Mouse (Mus musculus) liver, embryonic 14.5 days (tissue): ENCODE results near the gene Map2k7. TPM values are rescaled to one million over a fixed set of nuclear protein-coding genes. Genes with fewer than 3 reads are reported as not detected.
A peak's percentile ranks its signal among the peaks of the same experiment; 100 is the strongest.

Experiments
- ATAC-seq: fragments of 200-750 bp; cut with Nextera tagmentation; 2 replicates; pipeline ENCODE4 v1.8.0; 2017; ENCODE audit warnings: moderate number of reproducible peaks, mild to moderate bottlenecking, moderate library complexity; ENCODE audit not compliant: insufficient read depth
- DNase-seq, 3 experiments: peaks; one replicate each; pipeline ENCODE4 v3.0.0-alpha.2; 2012 to 2013; ENCODE audit warnings: low read depth in 3 of 3, low spot score in 3 of 3
- H3K27ac ChIP-seq: fragments of 300-500 bp; sonication (generic); 2 replicates; pipeline ENCODE4 v1.5.1; 2014; ENCODE audit warnings: moderate library complexity, mild to moderate bottlenecking, control low read depth, inconsistent platforms
- H3K27me3 ChIP-seq: fragments of 300-500 bp; sonication (generic); 2 replicates; pipeline ENCODE4 v1.6.1; 2014; ENCODE audit warnings: mild to moderate bottlenecking, low read length, moderate library complexity; ENCODE audit not compliant: control insufficient read depth, insufficient read depth
- H3K36me3 ChIP-seq: fragments of 300-500 bp; sonication (generic); replicated peaks from 2 replicates; pipeline ENCODE4 v1.6.1; 2014; ENCODE audit warnings: low read depth; ENCODE audit not compliant: control insufficient read depth, insufficient read depth
- H3K4me1 ChIP-seq, 2 experiments: fragments of 200-500 bp in 1 of 2; fragments of 300-500 bp in 1 of 2; sonication (generic) in 1 of 2; replicated peaks; 2 replicates each; pipeline ENCODE4 v1.6.1; 2012 to 2014; ENCODE audit warnings: antibody characterized with exemption in 1 of 2, inconsistent platforms in 1 of 2, low read length in 1 of 2; ENCODE audit not compliant: control insufficient read depth in 2 of 2, insufficient read depth in 2 of 2
- H3K4me2 ChIP-seq: fragments of 300-500 bp; sonication (generic); 2 replicates; pipeline ENCODE4 v1.6.1; 2014; ENCODE audit warnings: low read depth, mild to moderate bottlenecking, control low read depth, moderate library complexity
- H3K4me3 ChIP-seq, 2 experiments: fragments of 200-500 bp in 1 of 2; fragments of 300-500 bp in 1 of 2; sonication (generic) in 1 of 2; 2 replicates each; pipeline ENCODE4 v1.5.1; 2012 to 2014; ENCODE audit warnings: low read depth in 2 of 2, low read length in 2 of 2, mild to moderate bottlenecking in 2 of 2, control low read depth in 1 of 2, inconsistent platforms in 1 of 2, moderate library complexity in 1 of 2; ENCODE audit not compliant: insufficient read depth in 1 of 2
- H3K9ac ChIP-seq: fragments of 300-500 bp; sonication (generic); replicated peaks from 2 replicates; pipeline ENCODE4 v1.6.1; 2014; ENCODE audit warnings: mild to moderate bottlenecking, control low read depth, moderate library complexity
- H3K9me3 ChIP-seq: fragments of 300-500 bp; sonication (generic); 2 replicates; pipeline ENCODE4 v1.6.1; 2016; ENCODE audit warnings: low read length, mixed read lengths; ENCODE audit not compliant: control insufficient read depth
- CTCF ChIP-seq: IDR thresholded peaks from 2 replicates; pipeline ENCODE4 v1.5.1; 2016; ENCODE audit warnings: antibody characterized with exemption, low read depth, control low read depth
- EP300 ChIP-seq: IDR thresholded peaks from 2 replicates; pipeline ENCODE4 v1.6.1; 2016; ENCODE audit warnings: antibody characterized with exemption, low read depth
- WGBS: fragments of 180-500 bp; shearing (Covaris S2); extraction: QIAGEN DNeasy Blood & Tissue Kit; methylation state at CpG from one replicate; pipeline ENCODE4 v1.1.7; 2014; ENCODE audit not compliant: insufficient replicate concordance; 5-methylcytosine and 5-hydroxymethylcytosine counted together
- polyA plus RNA-seq, 2 experiments: library from polyadenylated mRNA; depleted of rRNA in 1 of 2; stranded (reverse) in 1 of 2; unstranded in 1 of 2; fragments of >200 nt; fragmentation: Nextera tagmentation in 1 of 2; extraction: Ambion mirVana in 1 of 2; gene quantifications; 2 replicates each; pipeline versions ENCODE4 v1.2.1 to v1.2.3; 2012 to 2014

The Map2k7 gene
- polyA plus RNA-seq, 2 experiments: 6.6 to 13.2 TPM

DNA sequence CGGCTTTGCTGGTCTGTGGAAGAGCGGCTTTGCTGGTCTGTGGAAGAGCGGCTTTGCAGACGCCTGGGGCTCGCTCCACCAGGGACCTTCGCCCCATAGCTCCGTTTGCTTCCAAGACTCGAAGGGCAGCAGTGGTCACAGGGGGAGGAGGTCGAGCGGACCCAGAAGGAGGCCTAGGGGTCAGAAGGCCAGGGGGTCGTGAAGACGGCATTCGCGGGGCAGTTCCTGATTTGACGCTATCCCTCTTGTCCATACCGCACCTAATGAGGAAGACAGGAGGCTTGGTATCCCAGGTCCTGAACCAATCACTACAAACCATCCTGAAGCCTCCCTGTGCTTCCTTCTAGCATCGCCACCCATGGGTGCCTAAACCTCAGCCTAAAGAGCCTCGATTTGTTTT is 22.2 kb upstream of the Map2k7 start:
- WGBS: 12% methylated on average over 18 of the region's 18 CpGs
- H3K27me3 ChIP-seq: peaks cover 50% of the 10 kb centered on the region
- TF ChIP-seq CTCF (no peak), EP300 (no peak)
- DNase-seq (no peak), ATAC-seq (no peak)
- H3K4me1 ChIP-seq: peaks cover 0 to 10% of the 10 kb centered on the region in 2 experiments; a peak in 2 of 4 replicates
- H3K4me2 ChIP-seq: no peak overlapping the region
- no peaks in the 10 kb centered on the region for H3K36me3 ChIP-seq
- H3K4me3 ChIP-seq: no peak overlapping the region
- H3K27ac ChIP-seq: no peak overlapping the region
- no peaks in the 10 kb centered on the region for H3K9me3 ChIP-seq
- H3K9ac ChIP-seq: no peak overlapping the region

DNA sequence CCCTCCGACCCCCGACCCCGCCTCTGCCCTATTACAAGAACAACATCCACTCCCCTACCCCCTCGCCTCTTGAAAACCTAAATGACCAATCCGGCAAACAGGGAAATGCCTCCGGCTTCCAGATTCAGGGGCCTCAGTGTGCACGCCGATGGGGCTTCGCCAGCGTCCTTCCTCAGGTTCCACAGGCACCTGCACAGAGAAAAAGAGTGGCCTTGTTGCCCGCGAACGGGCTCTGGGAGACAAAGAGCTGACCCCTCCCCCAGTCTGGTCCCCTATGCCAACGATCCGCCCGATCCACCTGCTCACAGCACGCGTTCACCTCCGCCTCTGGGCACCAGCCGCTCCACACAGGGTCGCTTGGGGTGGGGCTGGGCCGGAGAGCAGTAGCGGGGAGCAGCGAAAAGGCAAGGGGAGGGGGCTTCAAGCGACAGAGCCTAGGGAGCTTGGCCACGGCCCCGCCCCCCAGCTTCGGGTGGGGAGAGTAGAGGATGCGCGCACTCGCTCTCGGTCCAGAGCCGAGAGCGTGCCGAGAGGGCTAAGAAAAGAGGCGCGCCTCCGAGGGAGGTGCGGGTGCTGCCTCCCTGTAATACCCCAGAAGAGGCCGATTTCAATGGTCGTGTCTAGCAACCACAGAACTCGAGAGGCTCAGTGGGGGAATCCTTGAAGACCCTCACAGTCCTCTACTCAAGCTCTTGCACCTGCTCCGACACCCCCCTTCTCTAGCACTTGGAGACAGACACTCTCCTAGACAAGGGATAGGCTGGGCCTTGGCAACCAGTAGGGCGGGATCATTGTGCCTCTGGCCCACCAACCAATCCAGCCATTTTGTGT is 21.5 kb upstream of the Map2k7 start, which contains the start of gene Prr36:
Gene Prr36, minus strand, starts transcription at position 669 of the 831 bp plus-strand sequence.
- Histone ChIP-seq H3K4me2 (peak within 1 kb of the TSS; percentile 32), H3K36me3 (no peaks in the 10 kb centered on the region), H3K27me3 (peaks cover 50% of the 10 kb centered on the region), H3K4me1 (peaks cover 0 to 10% of the 10 kb centered on the region in 2 experiments; a peak in 2 of 4 replicates), H3K27ac (no peak within 1 kb of the TSS), H3K4me3 (peak within 1 kb of the TSS in 1 of 2 experiments; percentile 3; a peak in 1 of 4 replicates), H3K9me3 (no peaks in the 10 kb centered on the region), H3K9ac (no peak within 1 kb of the TSS)
- ATAC-seq (no peak), DNase-seq (no peak)
- no peak for TF ChIP-seq CTCF
- no peak for TF ChIP-seq EP300
- 3% methylated on average over 44 of the region's 44 CpGs for WGBS

GRCm38 (mm10) chr8:4219617-4220016 is 18.9 kb upstream of the Map2k7 start:
- ATAC-seq (no peak), DNase-seq (no peak)
- H3K9ac ChIP-seq: no peak overlapping the region
- H3K27me3 ChIP-seq: peaks cover 38% of the 10 kb centered on the region
- no peak overlapping the region for H3K4me2 ChIP-seq
- H3K9me3 ChIP-seq: no peaks in the 10 kb centered on the region
- H3K4me3 ChIP-seq: no peak overlapping the region
- WGBS: 57% methylated on average over 3 of the region's 3 CpGs
- no peak for TF ChIP-seq EP300
- TF ChIP-seq CTCF: no peak
- no peaks in the 10 kb centered on the region for H3K4me1 ChIP-seq
- H3K27ac ChIP-seq: no peak overlapping the region
- no peaks in the 10 kb centered on the region for H3K36me3 ChIP-seq

- Histone ChIP-seq H3K9me3 (no peaks in the 10 kb centered on the region), H3K36me3 (no peaks in the 10 kb centered on the region), H3K9ac (no peak overlapping the region), H3K4me2 (no peak overlapping the region), H3K27ac (no peak overlapping the region), H3K4me3 (no peak overlapping the region), H3K27me3 (peaks cover 23% of the 10 kb centered on the region), H3K4me1 (no peaks in the 10 kb centered on the region; a peak in 1 of 4 replicates)
- no peak for TF ChIP-seq CTCF
- no peak for TF ChIP-seq EP300
- DNase-seq (no peak), ATAC-seq (no peak)
Observed at GRCm38 (mm10) chr8:4222059-4222458, 16.5 kb upstream of the Map2k7 start.

GRCm38 (mm10) chr8:4226323-4226722 is 12.2 kb upstream of the Map2k7 start:
- Histone ChIP-seq H3K27ac (no peak overlapping the region), H3K9ac (no peak overlapping the region), H3K27me3 (peaks cover 15% of the 10 kb centered on the region), H3K4me3 (0 out of 4 replicates have a peak overlapping the region, but pooled peaks of 1 of the 2 experiments have one; percentile 0), H3K9me3 (no peaks in the 10 kb centered on the region), H3K4me2 (peak overlapping the region; percentile 47), H3K36me3 (no peaks in the 10 kb centered on the region), H3K4me1 (peaks cover 0 to 3% of the 10 kb centered on the region in 2 experiments; a peak in 2 of 4 replicates)
- 19% methylated on average over 4 of the region's 4 CpGs for WGBS
- DNase-seq: no peak
- TF ChIP-seq EP300: no peak
- peak; percentile 15; the same call in 1 of the 2 replicates for TF ChIP-seq CTCF
- no peak for ATAC-seq
